Mouse (Mus musculus) heart, adult 8-10 months (tissue): ENCODE measurements around the gene Tango2. TPM values are rescaled to one million over a fixed set of nuclear protein-coding genes. Genes with fewer than 3 reads are reported as not detected.
"Not testable (repeated sequence)": the region's sequence is repeated elsewhere in the genome, so short reads cannot be mapped to it uniquely, and the experiment has no call there.

Source experiments
- DNase-seq: peaks from one replicate; pipeline ENCODE4 v3.0.0; 2022; ENCODE audit warnings: low spot score
- total RNA-seq, 4 experiments: library from RNA; stranded (reverse); gene quantifications; 2 replicates each; pipeline ENCODE4 v1.2.4; 2022

Gene Tango2
- total RNA-seq, 4 experiments from 2014 or later: 184 to 210 (median 190) TPM

DNA sequence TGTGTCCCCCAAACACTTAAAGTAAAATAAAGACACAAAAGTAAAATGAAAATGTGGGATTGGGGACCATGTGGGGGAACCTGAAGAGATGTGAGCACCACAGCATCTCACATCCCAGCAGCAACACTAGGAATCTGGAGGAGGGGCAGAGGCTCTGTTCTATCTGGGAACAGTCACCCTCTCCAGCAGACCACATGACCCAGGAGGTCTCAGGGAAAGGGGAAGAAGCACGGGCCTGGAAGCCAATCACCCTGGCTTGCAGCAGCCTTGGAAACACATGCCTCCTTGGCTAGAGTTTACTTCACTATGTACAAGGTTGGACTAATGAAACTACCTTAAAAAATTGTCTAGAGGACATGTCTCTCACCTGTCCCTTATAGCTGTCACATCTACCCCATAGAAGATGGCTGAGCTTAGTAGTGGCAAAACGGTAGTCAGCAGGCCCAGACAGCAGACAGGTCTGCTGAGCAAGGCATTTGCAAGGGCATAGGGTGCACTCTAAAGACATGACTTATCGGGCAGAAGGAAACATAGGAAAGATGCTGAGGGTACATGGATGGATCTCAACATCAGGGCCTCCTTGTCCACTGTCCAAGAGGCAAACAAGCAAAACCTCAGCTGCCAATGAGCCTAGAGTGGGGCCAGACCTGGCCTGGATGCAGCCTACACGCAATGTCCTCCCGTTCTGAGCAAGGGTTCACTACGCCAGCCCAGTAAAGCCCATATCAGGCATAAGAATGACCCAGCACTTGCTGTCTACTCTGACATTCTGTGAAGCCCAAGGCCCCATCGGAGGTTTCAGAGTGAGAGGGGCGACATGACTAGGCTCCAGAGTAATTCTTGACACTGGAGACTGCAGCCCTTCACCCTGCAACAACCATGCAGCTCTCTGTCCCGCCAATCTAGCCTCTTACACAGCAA lies 5.0 kb downstream of the Tango2 start:
- no peak for DNase-seq

DNA sequence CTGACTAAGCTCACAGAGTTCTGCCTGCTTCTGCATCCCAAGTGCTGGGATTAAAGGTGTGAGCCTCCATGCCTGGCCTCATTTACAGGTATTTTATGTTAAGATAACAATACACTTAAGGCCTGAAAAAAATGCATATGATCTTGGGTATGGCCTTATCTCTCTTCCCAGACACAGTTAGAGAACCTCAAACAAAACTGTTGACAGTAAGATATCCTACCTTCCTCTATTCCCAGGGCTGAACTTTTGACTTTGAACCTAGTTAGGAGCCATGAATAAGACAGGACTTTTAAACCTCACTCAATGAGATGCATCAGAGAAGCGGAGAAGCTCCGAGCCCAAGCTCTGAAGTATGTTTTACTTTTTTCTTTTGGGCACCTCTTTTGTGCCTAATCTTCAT lies 5.8 kb downstream of the Tango2 start:
- DNase-seq: no peak

DNA sequence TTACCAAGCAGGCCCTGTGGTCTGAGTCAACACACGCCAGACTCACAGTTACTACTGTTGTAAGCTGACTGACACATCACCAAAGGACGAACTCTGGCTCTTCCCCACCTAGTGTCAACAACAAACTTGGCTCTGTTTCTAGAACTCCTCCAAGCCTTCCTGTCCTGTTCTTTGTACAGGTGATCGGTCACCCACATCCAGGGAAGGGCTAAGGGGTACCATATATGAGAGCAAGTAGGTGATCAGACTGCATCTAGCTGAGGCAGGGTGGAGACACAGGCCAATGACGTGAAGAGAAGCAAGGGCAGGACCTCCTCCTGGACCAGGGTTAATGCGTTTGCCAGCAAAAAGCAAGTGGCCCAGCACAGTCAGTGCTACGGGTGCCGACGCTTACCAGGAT lies 6.3 kb downstream of the Tango2 start:
- DNase-seq: no peak

DNA sequence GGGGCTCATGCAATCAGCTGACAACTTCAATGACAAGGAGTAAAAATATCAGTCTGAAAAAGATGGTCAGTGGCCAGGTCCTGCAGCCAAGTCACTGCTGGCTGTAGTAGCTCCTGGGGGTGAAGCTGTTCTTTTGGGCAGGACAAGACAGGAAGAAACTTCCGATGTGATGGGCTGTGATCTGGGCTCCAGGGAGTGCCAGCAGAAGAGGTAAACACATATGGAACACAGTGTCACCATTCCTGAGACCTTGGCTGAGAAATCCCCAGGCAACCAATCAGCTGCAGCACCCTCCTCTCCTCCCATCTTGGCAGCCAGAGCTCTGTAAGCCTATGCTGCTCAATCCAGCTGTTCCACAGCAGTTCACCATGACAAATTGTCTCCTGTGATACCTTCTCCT lies 8.0 kb downstream of the Tango2 start:
- DNase-seq: no peak

DNA sequence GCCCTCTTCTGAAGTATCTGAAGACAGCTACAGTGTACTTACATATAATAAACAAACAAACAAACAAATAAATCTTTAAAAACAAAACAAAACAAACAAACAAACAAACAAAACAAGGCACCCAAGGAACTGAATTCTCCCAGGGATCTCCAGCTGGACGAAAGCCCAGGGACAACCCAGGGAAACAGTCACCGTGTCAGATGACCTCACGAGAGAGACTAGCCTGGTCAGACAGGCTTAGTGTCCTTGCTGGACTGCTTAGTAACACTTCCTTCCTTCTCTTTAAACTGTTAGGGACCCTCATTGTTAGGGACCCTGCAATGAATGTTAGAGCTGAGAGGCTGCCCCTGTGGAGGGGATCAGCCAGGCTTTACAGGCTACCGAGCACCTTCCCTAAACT lies 10.6 kb downstream of the Tango2 start:
- no peak for DNase-seq

DNA sequence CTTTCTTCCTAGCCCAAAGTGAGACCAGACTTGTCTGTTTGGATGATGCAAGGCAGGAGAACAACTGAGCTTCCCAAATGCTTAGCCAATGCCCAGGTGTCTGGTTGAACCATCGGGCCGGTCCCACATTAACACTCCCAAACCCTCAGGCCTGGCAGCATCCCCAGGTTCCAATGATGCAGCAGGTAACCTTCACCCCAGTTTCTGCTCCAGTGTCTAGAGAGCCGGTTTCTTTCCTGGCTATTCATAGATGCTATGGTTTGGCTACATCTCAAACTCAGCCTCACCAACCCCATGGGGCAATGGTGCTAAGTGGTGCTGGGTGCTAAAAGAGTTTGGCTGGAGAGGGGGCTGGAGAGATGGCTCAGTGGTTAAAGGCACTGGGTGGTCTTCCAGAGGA lies 11.9 kb downstream of the Tango2 start:
- DNase-seq: no peak

DNA sequence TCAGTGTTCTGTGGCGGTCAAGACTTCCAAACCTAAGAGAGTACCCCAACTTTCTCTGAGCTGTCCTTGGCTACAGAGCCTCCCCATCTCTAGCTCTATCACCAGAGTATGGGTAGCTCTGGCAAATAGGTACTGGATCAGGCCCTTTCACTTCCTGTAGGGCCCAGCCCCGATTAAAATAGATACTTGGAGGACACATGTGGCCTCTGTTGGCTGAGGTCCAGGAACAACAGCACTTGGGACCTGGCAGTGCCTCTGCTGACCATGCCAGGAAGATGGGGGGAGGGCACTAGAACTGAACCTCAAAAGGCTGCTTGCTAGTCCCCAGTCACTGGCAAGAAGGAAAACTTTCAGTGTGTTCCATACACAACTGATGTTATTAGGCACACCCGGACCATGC lies 13.9 kb downstream of the Tango2 start:
- DNase-seq: peak; percentile 53

DNA sequence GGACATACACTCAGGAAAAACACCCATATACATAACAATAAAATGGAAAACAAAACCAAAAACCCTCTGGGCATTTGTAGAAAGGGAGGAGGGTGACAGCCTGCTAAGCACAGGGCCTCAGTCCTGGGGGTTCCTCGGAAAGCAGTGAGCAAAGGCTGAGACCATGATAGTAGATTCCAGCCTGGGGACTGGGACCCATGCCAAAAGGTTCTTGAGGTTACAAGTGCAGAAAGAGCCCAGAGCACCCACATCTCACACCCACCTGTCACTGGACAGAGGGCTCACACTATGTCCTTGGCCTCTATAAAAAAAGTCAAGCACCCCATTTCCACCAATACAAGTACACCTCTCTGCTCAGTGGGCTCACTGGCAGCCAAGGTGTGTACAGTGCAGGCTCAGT lies 19.4 kb downstream of the Tango2 start:
- no peak for DNase-seq

DNA sequence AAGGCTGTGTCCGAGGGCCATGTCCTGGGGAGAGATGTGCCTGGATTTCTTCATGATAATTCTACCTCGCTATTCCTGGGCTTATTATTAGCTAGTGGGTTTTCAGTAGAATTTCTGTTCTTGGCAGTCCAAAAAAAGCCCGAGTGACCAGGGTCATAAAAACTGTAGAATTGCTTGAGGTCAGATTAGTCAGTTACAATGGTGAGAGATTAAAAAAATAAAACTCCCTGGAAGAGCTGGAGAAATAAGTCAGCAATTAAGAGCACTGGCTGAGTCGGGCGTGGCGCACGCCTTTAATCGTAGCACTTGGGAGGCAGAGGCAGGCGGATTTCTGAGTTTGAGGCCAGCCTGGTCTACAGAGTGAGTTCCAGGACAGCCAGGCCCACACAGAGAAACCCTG lies 20.0 kb downstream of the Tango2 start:
- no peak for DNase-seq

DNA sequence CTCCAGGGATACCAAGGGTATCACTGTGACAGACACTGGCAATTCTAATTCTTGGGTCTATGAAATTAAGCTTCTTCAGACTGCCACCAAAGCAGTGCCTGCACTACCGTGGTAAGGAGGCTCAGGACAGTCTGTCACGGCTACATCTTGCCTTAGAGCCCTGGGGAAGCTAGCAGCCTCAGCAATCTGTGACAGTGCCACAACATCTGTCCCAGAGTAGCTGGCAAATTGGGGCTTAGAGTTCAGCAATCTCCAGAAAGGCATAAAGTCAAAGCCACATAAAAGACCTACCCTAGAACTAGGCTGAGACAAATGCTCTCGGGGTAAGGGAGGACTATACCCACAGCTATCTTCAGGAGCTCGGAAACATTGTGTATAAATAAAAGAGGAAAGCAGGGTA lies 22.2 kb downstream of the Tango2 start:
- DNase-seq: no peak

DNA sequence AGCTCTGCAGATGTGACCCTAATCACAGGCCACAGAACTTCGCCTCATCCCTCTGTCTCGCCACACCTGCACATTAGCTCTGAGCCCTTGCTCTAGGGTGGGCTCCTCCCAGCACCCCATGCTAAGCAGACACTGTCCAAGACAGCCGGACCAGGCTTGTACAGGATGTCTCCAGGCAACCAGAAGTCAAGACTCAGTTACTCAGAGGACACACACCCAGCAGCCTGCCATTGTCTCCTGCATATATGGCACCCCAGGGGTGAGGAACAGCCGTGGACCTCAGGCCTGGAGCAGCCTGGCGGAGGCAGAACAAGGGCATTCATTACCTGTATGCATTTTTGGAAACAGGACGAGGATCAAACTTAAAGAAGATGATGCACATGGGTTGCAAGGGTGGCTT lies 23.9 kb downstream of the Tango2 start:
- DNase-seq: no peak

DNA sequence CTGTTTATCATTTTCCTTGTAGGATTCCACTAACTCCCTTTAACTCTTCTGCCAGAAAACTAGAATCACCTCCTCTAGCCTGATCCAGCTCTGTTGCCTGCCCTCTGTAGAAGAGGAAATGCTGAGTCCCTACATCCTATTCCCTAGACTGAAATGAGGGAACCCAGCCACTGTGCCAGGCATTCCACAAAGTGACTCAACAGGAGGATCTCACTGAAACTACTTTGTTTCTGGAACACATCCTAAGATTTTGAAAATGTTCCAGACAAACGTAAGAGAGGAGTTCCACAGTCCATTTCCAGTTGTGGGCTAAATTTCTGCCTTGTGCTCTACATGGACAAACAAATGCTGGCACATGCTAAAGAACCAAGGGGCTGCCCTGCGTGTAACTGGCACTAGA lies 24.4 kb downstream of the Tango2 start:
- no peak for DNase-seq

DNA sequence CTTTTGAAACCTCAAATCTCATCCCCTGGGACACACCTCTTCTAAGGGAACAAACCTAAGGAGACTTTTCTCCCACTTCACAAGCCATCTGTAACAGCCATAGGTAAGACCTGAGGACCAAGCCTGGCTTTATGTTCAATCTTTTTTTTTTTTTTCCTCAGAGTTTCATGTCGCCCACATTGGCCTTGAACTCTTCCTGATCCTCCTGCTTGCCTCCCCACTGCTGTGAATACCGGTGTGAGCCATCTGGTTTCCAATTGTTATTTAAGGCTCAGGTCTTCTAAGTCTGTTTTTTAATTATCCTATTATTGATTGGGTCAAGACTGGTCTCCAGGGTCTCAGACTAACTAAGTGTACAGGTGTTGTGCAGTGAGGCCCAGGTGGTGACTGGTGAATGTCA lies 26.5 kb downstream of the Tango2 start:
- no peak for DNase-seq

DNA sequence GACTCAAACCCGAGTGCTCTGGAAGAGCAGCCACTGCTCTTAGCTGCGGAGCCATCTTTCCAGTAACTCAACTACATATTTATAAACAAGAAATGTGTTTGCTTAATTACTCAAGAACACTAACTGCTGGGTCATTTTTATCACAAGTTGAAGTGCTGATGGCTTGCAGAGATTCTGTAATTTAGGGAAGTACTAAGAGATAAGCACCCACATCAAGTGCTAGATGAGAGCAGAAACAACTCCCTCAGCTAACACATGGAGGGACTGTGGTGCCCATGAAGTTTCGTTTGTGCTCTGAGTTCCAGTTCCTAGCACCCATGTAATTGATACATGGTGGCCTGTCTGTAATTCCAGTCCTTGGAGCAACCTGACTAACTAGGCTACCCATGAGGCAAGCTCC lies 28.9 kb downstream of the Tango2 start:
- no peak for DNase-seq

DNA sequence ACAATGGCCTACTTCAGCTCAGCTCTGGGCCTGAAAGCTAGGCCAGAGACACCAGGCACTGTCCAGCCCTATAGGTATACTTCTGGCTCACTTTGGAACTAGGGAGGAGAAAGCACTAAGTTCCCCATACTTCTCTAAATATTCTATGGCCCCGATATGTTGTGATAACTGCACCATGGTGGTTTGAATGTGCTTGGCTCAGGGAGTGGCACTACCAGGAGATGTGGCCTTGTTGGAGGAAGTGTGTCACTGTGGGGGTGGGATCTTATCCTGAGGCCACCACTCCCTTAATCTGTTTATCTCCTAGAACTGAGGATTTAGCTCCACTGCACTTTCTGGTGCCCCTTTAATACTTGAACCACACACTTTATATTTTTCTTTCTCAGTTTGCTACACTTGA lies 39.7 kb downstream of the Tango2 start:
- DNase-seq: no peak

DNA sequence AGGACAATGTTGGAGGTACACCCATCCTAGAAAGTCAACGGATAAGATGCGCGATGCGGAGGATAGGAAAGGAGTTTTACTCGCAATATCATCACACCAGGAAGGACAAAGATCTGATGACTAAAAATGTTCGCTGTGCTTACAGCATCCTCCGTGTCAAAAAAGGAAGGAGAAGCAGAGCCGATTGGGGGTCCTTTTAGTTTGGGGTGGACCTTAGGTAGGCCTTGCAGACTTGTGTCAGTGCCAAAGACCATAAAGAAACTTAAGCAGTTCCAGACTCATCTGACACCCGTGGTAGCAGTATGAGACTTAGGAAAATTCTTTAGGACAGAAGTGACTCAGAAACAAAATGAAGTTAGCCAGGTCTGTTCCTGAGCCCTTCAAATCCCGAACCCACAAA lies 58.3 kb downstream of the Tango2 start:
- not testable (repeated sequence) for DNase-seq

DNA sequence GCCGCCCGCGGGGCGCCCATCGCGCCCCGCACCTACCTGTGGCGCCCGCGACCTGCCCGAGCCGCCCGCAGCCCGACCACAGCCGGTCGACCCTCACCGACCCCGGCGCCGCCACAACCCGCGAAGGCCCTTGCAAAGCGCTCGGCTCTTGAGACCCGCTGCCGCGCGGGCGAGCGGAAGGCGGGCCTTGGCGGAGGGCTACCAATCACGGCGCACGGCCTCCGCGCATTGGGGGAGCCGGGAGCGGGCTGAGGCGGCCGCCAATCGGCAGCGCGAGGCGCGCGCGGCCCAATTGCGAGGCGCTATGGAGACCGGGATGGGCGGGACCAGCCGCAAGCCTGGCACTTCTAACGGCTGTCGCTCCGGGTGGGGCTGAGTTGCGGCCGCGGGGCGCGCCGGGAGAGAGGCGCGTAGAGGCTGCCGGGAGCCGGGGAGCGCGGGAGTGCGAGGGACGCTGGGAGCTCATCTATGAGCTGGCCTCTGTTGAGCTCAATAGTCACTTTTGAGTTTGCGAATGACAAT lies 58.8 kb downstream of the Tango2 start, which contains the start of gene Dgcr8:
Gene Dgcr8 (minus strand): TSS at position 180 of the 522 bp plus-strand sequence.
- peak; percentile 97 for DNase-seq

DNA sequence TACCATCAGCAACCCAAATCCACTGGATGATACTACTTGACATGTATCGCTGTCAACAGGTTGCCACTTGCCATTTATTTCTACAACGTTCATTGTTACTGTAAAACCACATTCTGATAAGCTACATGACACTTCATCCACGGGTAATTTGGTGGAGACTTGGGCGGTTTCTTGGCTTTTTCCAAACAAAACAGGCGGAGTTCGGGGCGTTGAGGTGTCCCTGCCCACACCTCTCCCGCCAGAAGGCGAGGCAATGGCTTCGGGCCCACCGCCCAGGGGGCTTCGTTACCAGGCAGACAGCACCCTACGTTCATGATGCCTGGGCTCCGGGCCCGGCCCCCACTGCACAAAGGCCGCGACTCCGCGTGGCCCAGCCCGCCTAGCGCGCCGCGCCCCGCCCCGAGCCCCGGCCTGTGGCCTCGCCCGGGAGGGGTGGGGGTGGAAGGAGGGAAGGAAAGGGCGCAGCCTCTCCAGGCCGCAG lies 59.3 kb downstream of the Tango2 start:
- DNase-seq: no peak

DNA sequence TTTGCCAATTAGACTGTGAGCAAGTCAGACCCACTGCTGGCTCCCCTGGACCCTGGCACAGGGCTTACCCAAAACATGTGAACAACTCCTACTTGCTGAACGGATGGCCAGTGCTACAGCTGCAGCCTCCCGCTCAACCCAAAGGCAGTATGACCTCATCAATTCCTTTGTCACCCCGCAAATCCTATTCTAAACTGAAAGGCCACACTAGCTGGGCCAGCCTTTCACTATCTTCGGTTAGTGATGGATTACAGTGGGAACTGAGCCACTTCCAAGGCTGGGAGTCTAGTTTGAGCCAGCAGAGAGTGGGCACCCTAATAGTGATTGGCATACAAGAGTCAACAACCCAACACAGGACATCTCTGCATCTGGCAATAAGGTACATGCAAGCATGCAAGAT lies 59.7 kb downstream of the Tango2 start:
- DNase-seq: peak; percentile 4

DNA sequence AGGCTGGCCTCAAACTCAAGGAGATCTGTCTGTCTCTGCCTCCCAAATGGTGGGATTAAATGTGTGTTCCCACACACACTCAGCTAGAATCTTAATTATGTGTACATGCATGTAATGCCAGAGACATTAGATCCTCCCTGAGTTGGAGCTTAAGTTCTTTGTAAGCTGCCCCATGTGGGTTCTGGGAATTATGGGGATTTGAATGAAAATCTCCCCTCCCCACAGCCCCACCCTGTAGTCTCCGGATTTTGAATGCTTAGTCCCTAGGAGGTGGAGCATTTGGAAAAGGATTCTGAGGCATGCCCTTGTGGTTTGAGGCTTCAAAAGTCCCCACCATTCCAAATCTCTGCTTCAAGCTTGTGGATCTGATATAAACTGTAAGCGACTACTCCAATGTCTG lies 72.7 kb downstream of the Tango2 start:
- no peak for DNase-seq

DNA sequence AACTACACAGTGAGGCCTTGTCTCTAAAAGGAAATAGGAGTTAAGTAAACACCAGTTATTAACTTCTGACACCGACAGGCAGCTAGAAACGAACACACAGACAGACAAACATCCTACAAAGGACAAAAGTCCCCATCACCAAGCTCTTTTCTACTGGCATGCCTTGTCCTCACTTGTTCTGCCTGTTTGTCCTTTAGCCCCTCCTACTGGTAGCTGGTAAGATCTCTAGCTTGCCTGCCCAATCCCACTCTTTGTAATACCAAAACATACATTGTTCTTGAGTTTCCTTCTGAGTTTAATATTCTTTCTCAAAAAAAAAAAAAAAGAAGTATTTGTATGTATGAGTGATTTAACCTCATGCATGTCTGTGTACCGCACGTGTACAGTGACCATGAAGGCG lies 79.7 kb downstream of the Tango2 start:
- no peak for DNase-seq

DNA sequence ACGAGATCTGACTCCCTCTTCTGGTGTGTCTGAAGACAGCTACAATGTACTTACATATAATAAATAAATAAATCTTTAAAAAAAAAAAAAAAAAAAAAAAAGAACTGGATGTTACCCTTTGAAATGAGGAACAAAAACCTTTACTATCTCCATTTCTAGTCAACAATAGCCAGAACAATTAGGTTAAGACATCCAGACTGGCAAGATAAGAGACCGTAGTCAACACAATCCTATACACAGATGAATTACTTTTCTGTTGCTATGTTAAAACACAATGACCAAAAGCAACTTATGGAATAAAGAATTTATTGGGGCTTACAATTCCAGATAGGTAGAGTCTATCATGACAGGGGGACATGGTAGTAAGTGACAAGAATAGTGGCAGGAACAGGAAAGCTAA lies 82.9 kb downstream of the Tango2 start:
- DNase-seq: no peak

DNA sequence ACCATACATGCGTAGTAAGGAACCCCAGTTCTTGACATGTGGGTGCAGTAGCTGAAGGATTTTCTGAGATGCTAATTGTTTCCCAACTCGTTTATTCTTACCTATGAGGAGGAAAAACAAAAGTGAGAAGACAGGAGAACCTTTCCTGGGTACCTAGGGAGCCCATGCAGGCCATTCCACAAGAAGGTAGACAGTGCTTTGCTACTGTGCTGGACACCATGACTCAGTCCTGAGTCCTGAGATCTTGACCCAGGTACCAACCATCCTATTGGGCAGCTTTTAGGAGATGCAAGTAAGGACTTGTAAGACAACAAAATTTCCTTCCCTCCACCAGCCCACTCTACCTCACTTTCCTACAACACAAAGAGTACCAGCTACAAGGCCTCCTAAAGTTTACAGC lies 89.7 kb downstream of the Tango2 start, which contains the start of gene Gm49776:
Gene Gm49776 (minus strand): TSS at position 101 of the 400 bp plus-strand sequence.
- DNase-seq: no peak
